Mouse (Mus musculus): ENCODE measurements around the gene Plcl2.
"Not testable (repeated sequence)": the region's sequence is repeated elsewhere in the genome, so short reads cannot be mapped to it uniquely, and the experiment has no call there.

Plcl2 gene

DNA sequence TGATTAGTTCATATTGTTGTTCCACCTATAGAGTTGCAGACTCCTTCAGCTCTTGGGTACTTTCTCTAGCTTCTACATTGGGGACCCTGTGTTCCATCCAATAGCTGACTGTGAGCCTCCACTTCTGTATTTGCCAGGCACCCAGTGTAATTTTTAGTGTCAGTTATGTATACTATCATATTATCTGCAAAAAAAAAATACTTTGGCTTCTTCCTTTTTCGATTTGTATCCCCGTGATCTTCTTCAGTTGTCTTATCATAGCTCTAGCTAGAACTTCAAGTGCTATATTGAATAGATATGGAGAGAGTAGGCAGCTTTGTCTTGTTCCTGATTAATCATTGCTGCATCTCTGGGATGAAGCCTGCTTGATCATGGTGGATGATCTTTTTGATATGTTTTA lies 25.7 kb downstream of the Plcl2 start:
- DNase-seq (ENCODE audit: low read depth, low spot score): not testable (repeated sequence)

DNA sequence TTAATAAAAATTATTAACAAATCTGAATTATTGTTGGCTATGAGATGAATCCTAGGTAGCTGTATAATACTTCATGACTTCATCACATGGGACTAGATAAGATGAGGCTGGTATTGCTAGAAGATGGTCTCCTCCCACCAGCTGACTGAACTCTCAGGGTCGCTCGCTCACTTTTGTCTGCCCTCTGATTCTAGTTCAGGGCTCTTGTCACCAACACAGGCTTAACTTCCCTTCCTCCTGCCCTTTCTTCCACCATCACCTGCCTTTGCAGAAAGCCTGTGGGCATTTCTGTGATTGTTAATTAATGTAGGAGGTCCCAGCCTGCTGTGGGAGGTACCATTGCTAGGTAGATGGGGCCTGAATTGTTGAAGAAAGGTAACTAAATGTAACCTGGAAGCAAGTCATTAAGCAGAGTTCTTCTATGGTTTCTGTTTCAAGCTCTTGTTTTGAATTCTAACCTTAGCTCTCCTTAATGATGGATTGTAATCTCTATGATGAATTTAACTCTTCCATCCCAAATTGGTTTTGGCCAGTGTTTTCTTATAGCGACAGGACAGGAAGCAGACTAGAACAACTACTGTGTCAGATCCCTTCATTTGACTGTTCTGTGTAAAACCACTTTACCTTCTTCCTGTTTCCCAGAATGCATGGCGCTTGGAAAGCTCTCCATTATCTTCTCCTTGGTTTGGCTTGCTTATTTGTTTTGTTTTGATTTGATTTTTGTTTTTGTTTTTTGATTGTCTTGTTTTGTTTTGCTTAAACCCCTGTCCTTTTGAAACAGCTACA lies 27.4 kb downstream of the Plcl2 start:
- no peak for DNase-seq (ENCODE audit: low read depth, low spot score)

DNA sequence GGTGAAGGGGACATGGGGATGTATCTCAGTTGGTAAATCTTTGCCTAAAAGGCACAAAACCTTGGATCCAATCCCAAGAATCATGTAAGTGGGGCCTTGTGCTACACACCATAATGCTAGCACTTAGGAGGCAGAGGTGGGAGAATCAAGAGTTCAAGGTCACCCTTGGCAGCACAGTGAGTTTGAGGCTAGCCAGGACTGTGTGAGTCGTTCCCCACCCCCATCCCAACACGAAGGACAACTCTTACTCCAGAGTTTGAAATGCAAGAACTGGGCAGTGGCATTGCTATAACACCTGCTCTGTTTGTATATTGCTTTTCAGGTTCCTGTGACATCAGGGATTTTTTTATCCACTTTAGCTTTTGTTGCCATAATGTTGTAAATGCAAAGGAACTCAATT lies 28.6 kb downstream of the Plcl2 start:
- no peak for DNase-seq (ENCODE audit: low read depth, low spot score)

DNA sequence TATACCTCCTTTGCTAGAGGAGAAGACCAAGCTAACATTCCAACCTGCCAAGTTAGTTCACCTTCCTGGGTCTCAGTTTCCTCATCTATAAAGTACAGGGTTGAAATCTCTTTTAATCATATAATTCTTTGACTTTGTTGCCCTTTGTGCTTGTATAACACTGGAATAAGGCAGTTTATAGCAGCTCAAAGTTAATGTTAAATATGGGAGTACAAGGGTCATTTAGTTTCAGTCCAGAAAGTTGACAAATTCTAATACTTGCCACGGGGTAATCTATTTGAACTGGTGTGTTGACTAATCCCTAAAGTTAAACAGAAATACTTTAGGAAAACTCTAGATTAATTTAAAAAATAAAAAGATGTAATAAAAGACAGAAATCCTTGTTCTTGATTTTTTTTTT lies 35.7 kb downstream of the Plcl2 start:
- no peak for DNase-seq (ENCODE audit: low read depth, low spot score)

DNA sequence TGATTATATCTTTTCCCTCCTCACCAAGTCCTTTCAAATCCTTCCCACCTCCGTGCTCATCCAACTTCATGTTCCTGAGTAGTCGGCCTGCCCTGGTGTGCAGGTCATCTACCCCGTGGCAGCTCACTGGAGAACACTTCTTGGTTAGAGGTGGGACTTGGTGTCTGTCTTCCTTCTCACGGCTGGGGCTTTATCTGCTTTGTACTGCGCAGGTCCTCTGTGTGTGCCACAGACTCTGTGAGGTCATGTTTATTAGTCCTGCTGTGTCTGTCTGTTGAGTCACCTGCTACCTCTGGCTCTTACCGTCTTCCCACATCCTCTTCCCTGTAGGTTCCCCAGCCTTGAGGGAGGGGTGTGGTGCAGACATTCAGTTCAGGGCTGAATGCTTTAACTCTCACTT lies 36.1 kb downstream of the Plcl2 start:
- no peak for DNase-seq (ENCODE audit: low read depth, low spot score)

DNA sequence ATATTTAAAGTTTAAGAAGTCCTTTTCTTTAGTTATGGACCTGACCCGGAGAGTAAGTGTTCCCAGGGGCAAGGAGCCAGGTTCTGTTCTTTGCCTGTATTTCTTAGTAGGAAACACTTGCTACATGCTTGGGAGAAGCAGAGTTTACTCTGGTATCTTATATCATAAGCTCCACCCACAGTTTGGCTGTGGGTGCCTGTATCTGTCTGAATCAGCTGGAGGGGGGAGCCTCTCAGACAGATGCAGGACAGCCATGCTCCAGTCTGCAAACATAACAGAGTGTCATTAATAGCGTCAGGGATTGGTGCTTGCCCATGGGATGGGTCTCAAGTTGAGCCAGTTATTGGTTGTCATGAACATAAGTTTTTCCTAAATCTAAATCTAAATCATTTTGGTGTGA lies 42.9 kb downstream of the Plcl2 start:
- DNase-seq (ENCODE audit: low read depth, low spot score): no peak

DNA sequence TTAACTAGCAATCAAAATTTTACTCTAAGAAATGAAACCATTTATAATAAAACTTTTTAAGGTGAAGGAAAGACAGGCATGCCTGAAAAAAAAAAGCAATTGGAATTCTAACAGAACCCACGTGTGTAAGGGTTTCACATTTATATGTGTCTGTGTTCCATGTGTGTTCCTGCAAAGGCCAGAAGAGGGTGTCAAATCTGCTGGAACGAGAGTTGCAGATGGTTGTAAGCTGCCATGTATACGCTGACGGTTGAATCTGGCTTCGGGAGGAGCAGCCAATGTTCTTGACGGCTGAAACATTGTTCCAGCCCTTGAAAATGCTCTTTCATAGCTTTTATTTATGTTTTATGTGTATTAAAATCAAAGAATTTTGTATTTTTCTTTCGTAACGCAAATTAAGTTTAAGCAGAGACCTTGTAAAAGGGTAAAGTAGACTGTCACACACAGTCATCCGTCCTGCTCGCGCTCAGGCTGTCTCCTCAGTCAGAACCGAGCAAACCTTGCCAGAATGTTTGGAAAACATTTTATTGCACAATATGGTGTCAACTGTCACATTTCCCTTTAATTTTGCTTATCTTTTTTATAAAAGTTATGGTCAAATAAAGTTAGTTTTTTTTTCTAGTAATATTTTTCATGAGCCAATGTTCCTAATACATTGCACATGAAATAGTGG lies 48.5 kb downstream of the Plcl2 start:
- no peak for DNase-seq (ENCODE audit: low read depth, low spot score)

DNA sequence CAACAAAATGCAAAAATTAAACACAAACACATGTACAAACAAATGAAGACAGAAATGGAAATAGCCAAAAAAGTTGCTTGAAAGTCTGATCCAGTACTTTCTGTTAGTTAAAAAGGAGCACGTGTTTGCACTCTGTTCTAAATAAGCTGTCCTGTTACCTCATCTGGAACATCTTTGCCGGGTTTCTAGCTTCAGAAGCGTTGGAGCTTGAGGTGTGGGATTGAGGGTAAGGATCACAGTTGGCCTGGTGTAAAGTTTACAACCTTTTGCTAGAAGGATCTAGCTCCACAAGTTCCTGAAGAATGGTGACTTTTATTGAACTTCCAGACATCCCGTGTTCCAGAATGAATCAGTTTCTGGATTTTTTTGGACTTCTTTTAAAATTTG lies 49.0 kb downstream of the Plcl2 start:
- no peak for DNase-seq (ENCODE audit: low read depth, low spot score)

DNA sequence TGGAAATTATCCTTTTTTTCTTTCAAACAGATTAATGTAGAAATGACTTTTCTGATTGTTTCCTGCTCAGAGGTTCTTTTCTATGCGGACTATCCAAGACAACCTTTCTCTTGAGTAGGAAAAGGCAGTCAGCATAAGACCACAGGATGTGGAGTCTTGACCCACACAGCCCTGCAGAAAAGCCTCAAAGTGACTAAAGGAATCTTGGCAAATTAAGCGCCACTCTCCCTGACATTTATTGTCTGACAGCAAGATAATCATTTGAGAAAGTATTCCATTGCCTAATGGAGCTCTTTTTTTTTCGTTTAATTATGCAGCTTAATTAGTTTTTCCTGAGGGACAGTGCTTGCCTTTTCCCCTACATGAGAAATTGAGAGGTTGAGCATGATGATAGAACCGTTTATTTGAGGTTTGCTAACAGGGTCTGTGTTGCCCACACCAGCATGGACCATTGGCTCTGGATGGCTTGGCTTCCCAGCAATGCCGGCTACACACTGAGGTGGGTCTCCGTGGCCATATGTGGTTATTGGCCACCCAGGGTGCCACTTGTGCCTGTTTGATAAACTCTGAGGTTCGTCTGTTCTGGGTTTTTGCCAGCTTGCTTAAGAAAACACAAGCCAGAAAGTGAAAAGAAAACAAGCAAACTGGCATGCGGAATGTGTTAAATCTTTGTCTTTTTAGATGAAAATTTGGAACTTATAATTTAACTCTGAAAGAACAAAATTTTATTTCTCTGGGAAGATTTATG lies 56.3 kb downstream of the Plcl2 start:
- DNase-seq (ENCODE audit: low read depth, low spot score): no peak

DNA sequence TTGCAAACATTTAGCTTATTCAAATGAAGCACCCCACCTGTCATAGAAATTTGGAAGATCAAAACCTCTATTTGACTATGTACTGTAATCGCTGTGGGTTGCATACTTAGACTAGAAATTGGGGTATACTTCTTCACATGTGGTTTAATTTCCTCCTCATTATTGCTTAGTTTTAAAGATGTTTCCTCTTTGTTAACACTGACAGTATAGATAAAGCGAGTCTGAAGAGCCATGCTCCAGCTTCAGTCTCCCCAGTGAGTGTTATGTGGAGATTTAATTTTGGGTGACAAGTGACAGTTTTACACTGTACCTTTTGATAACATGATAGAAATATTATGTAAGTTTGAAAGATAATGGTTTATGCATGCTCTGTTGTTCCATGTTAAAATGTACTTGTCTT lies 59.6 kb downstream of the Plcl2 start:
- DNase-seq (ENCODE audit: low read depth, low spot score): no peak

DNA sequence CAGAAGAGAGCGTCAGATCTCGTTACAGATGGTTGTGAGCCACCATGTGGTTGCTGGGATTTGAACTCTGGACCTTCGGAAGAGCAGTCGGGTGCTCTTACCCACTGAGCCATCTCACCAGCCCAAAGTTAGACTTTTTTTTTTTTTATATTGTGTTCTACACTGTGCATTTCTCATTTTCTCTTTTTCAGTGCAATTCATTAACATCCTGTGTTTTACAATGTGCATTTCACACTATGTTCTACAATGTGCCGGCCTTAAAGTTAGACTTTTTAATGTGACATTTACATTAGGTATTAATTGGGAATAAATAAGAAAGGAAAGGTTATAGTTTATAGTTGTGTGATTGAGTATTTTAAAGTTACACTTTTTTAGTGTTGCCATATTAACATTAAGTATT lies 61.0 kb downstream of the Plcl2 start:
- not testable (repeated sequence) for DNase-seq (ENCODE audit: low read depth, low spot score)

DNA sequence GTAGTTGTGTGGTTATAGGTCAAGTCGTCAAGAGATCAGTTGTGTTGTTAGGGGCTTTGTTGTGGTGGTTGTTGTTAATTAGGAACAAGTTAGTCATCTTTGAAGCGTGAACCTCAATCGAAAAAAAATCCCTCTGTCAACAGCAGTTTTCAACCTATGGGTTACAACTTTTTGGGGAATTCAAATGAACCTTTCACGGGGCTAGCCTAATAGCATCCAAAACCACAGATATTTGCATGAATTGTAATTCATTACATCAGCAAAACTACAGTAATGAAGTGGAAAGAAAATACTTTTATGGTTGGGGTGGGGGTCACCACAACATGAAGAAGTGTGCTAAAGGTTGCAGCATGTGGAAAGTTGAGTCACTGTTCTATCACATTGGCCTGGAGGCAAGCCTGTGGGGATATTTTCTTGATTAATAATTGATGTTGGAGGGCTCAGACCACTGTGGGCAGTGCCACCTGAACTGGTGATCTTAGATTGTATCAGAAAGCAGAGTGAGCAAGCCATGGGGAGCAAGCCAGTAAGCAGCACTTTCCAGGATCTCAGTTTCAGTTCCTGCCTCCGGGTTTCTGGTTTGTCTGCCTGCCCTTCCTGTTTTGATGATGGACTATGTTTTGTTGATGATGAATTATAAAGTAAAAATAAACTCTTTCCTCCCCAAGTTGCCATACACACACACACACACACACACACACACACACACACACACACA lies 61.6 kb downstream of the Plcl2 start:
- DNase-seq (ENCODE audit: low read depth, low spot score): no peak

DNA sequence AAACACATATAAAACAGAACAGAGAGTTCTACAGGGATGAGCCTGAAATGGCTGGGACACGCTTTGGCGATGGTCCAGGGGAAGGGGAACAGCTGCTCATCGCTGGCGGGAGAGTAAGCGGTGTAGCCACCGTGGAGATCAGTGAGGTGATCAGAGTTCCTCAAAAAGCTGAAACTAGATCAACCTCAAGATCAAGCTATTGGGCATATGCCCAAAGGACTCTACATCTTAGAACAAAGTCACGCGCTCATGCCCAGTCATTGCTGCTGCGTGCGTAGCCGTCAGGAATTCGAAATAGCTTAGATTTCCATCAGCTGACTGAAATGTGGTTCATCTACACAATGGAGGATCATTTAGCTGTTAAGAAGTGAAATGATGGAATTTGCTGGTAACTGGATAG lies 65.0 kb downstream of the Plcl2 start:
- no peak for DNase-seq (ENCODE audit: low read depth, low spot score)

DNA sequence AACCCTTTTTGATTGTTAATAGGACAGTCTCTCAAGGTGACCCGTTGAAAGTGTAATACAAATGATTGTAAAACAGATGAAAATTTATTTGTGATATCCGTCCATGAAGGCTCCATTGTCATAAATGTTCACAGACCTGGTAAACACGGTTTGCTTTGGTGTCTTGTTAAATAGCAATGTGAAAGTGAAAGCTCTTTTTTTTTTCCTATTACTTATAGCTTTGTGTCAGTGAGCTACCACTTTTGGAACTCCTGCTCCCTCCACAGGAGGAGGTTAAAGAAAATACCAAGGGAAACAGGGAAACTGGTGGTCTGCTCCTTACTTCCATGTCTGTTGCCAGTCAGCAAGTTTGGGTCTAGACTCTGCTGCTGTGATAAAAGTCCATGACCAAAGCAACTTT lies 71.2 kb downstream of the Plcl2 start:
- no peak for DNase-seq (ENCODE audit: low read depth, low spot score)

DNA sequence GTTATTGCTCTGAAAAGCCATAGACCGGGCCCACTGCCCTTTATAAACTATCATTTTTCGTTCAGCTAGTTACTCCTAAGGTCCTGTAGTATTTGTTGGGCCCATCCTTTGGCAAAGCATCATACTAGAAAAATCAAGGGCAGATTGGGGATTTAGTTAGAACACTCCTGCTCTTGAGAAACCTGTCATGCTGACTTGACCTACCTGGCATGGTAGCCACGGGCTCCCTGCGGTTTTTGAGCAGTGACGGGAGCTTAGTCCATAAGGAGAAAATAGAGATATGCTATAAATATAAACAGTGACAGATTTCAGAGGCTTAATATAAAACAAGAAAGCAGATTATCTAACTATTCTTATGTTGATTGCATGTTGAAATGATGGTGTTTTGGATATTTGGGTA lies 77.6 kb downstream of the Plcl2 start:
- no peak for DNase-seq (ENCODE audit: low read depth, low spot score)

DNA sequence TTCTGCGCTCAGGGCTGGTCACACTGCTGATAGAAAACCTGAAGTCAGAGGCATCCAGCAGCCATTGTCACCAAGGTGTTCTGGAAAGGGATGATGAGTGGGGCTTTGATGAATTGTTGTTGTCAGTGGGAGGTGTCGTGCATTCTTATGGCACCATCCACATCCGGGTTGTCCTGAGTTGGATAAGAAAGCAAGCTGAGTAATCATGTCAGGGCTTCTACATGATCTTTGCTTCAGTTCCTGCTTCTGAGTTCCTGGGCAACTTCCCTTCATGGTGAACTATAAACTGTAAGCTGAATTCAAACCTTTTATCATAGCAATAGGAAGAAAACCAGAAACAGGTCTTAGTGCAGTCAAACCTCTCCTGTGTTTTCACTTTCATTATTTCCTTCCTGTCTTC lies 78.7 kb downstream of the Plcl2 start:
- no peak for DNase-seq (ENCODE audit: low read depth, low spot score)

DNA sequence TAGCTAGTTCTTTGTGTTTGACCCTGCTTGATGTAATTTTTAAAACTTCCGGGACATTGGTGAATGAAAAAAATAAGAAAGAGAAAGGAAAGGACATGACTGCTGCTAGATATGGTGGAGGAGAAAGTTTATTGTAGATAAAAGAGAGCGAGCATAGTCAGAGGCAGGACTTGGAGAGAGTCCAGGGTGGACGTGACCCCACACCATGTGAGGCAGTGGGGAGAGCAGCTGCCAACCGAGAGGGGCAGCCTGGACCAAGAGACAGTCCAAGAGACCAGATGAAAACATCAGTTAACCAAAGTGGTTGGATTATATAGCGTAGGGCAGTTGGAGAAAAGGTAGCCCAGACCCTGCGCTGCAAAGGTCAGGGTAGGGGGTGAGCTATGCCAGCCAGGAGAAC lies 91.0 kb downstream of the Plcl2 start:
- no peak for DNase-seq (ENCODE audit: low read depth, low spot score)

DNA sequence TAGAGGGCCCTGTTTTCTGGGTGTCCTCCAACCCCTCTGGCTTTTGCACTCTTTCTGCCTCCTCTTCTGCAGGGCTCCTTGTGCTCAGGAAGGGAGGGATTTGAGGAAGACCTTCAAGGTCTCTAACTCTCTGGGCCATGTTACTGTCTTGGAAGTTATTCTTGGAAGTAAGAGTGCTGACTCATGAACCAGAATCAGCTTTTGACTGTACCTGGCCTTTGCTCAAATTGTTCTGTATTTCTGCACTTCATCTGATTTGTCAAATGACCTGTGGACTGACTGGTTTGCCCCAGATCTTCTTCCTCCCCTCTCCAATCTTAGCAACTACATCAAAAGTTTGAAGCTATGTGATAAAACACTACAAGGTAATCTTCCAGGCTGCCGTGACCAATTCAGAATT lies 91.5 kb downstream of the Plcl2 start:
- DNase-seq (ENCODE audit: low read depth, low spot score): no peak

DNA sequence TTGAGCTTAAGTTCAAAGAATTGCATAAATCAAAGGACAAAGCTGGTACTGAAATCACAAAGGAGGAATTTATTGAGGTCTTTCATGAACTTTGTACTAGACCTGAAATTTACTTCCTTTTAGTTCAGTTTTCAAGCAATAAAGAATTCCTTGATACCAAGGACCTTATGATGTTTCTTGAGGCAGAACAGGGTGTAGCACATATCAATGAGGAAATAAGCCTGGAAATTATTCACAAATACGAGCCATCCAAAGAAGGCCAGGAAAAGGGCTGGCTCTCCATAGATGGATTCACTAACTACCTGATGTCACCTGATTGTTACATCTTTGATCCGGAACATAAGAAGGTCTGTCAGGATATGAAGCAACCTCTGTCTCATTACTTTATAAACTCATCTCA lies 97.7 kb downstream of the Plcl2 start:
- DNase-seq (ENCODE audit: low read depth, low spot score): no peak

DNA sequence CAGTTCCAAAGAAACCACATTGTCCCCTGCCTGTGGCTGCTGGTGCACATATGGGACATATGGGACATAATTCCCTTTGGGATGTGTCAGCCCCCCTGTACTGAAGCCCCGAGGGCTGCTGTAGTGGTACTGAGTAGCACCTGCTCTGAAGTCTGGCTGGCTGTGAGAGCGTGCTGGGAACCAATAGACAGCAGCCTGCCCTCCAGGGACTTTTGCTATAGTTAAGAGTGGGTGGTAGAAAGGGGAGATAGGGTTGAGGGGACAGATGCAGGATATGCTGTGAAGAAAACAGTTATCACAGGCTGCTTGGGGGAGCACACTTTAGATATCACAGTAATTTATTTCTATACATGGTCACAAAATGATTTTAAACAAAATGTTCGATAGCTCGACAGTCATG lies 100.7 kb downstream of the Plcl2 start:
- no peak for DNase-seq (ENCODE audit: low read depth, low spot score)

DNA sequence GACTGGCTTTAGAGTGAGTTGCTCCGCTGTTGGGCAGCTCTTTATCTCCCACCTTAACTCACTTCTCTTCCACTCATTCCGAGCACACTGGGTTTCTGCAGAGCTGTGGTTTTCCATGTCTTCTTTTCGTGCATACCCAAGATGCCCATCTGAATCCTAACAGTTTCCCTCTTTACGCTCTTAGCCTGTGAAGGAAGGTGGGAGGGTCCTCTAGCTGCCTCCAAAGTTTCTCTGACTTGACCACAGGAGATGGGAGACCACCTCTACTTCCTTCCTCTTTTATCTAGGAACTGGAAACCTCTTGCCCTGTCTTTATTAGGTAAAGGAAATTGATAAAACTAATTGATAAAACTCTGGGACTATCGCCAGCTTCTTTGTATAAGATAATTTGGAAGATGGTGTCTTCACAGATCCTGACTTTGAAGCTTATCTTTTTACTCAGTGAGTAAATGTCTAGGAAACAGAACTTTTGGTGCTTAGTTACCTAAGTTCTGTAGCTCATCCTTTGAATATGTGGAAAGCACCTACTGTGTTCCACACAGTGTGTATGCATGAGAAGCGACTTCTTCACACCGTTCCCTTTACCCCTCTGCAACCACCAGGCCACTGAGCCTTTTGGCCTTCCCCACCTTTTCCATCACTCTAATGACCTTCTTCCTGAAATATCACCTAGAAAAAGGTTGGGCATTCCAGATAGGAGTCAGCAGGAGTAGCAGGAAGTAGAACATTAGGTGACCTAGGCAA lies 111.8 kb downstream of the Plcl2 start:
- DNase-seq (ENCODE audit: low read depth, low spot score): no peak
